Mouse (Mus musculus): ENCODE measurements around the gene Scly. TPM values are rescaled to one million over a fixed set of nuclear protein-coding genes. Genes with fewer than 3 reads are reported as not detected.

The Scly gene
- polyA plus RNA-seq, 1 experiment from 2014 or later: 15.3 TPM

DNA sequence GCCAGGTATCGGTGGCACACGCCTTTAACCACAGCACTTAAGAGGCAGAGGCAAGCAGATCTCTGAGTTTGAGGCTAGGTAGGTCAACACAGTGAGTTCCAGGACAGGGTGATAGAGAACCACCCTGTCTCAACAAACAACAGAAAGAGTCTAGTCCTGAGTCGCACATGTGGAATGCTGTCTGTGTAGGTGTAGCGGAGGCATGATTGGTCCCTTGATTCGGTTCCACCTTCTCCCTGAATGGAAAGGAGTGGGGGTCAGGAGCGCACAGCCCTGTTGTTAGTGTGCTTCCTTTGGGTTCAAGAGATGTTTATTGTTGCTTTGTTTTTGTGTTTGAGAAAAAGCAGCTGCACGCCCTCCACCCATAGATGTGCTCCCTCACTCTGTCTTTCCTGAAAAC, 35.6 kb upstream of the Scly start:
- H3K9me3 ChIP-seq (ENCODE audit: control insufficient read depth, low read length): no peaks in the 10 kb centered on the region
- no peaks in the 10 kb centered on the region for H3K27me3 ChIP-seq (ENCODE audit: control insufficient read depth, insufficient read depth, low read length)
- 91% methylated on average over 7 of the region's 7 CpGs for WGBS
- H3K9ac ChIP-seq (ENCODE audit: low read depth, low read length): no peak overlapping the region
- H3K4me2 ChIP-seq (replicated peaks; ENCODE audit: low read depth, low read length): no peak overlapping the region
- H3K27ac ChIP-seq (ENCODE audit: low read depth, low read length): no peak overlapping the region
- no peak overlapping the region for H3K4me3 ChIP-seq (ENCODE audit: low read length)
- H3K36me3 ChIP-seq (ENCODE audit: control insufficient read depth, insufficient read depth, low read length): peaks cover 19% of the 10 kb centered on the region
- no peaks in the 10 kb centered on the region for H3K4me1 ChIP-seq (ENCODE audit: control insufficient read depth, insufficient read depth, low read length)
- ATAC-seq (ENCODE audit: low FRiP score, low TSS enrichment): no peak

DNA sequence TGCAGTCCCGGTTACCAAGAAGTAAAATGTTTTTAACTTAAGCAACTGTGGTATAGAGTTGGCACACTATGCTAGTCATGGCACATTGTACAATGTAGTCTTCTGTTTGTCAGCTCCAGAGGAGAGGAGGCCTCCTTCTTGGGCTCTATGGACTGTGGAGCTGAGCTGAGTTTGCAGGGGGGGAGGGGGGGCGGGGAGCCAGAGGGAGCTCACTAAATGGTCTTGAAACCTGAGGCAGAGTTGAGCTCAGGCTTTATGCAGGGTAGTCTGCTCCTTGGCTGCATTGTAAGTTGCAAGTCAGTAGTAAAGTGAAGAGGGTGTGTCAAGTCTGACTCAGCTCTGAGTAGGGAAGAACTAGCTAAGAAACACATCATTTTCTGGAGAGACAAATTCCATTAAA, 25.9 kb upstream of the Scly start:
- ATAC-seq (ENCODE audit: low FRiP score, low TSS enrichment): no peak
- H3K9ac ChIP-seq (ENCODE audit: low read depth, low read length): no peak overlapping the region
- 86% methylated on average over 2 of the region's 2 CpGs for WGBS

GRCm38 (mm10) chr1:91276581-91276980, 21.6 kb upstream of the Scly start:
- Histone ChIP-seq H3K4me2 (replicated peaks; ENCODE audit: low read depth, low read length) (no peak overlapping the region), H3K4me3 (ENCODE audit: low read length) (no peak overlapping the region), H3K4me1 (ENCODE audit: control insufficient read depth, insufficient read depth, low read length) (no peaks in the 10 kb centered on the region), H3K27me3 (ENCODE audit: control insufficient read depth, insufficient read depth, low read length) (no peaks in the 10 kb centered on the region), H3K27ac (ENCODE audit: low read depth, low read length) (no peak overlapping the region), H3K9ac (ENCODE audit: low read depth, low read length) (no peak overlapping the region), H3K36me3 (ENCODE audit: control insufficient read depth, insufficient read depth, low read length) (peaks cover 44% of the 10 kb centered on the region), H3K9me3 (ENCODE audit: control insufficient read depth, low read length) (no peaks in the 10 kb centered on the region)
- 89% methylated on average over 4 of the region's 4 CpGs for WGBS
- ATAC-seq (ENCODE audit: low FRiP score, low TSS enrichment): no peak

More for the DNA sequence above, 25.9 kb upstream of the Scly start:
- Histone ChIP-seq H3K36me3 (ENCODE audit: control insufficient read depth, insufficient read depth, low read length) (peaks cover 21% of the 10 kb centered on the region), H3K9me3 (ENCODE audit: control insufficient read depth, low read length) (no peaks in the 10 kb centered on the region), H3K4me3 (ENCODE audit: low read length) (no peak overlapping the region), H3K4me1 (ENCODE audit: control insufficient read depth, insufficient read depth, low read length) (no peaks in the 10 kb centered on the region), H3K27me3 (ENCODE audit: control insufficient read depth, insufficient read depth, low read length) (no peaks in the 10 kb centered on the region), H3K4me2 (replicated peaks; ENCODE audit: low read depth, low read length) (no peak overlapping the region), H3K27ac (ENCODE audit: low read depth, low read length) (no peak overlapping the region)

DNA sequence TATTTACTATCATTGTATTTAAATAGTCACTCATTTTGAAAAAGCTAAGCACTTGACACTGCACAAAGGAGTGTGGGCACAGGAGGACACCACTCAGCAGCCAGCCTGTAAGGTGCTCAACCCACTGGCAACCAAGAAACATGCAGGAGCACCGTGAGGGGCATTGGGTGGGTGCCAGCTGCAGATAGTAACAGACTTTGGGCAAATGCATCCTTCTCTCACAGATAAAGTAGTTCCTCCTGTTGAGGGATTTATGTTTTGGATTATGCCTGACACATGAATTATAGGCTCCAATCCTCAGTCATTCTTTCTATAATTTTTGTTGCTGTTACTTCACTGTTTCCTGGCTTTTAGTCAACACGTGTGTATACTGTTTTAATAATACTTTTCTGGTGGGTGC, 20.7 kb upstream of the Scly start:
- no peaks in the 10 kb centered on the region for H3K9me3 ChIP-seq (ENCODE audit: control insufficient read depth, low read length)
- 92% methylated on average over 2 of the region's 2 CpGs for whole genome bisulfite sequencing
- no peak overlapping the region for H3K4me3 ChIP-seq (ENCODE audit: low read length)
- H3K27ac ChIP-seq (ENCODE audit: low read depth, low read length): no peak overlapping the region
- H3K36me3 ChIP-seq (ENCODE audit: control insufficient read depth, insufficient read depth, low read length): peaks cover 45% of the 10 kb centered on the region
- no peaks in the 10 kb centered on the region for H3K27me3 ChIP-seq (ENCODE audit: control insufficient read depth, insufficient read depth, low read length)
- no peak for ATAC-seq (ENCODE audit: low FRiP score, low TSS enrichment)
- no peaks in the 10 kb centered on the region for H3K4me1 ChIP-seq (ENCODE audit: control insufficient read depth, insufficient read depth, low read length)
- H3K4me2 ChIP-seq (replicated peaks; ENCODE audit: low read depth, low read length): no peak overlapping the region
- no peak overlapping the region for H3K9ac ChIP-seq (ENCODE audit: low read depth, low read length)

GRCm38 (mm10) chr1:91278410-91279119, 19.6 kb upstream of the Scly start:
- H3K9ac ChIP-seq (ENCODE audit: low read depth, low read length): no peak overlapping the region
- no peaks in the 10 kb centered on the region for H3K4me1 ChIP-seq (ENCODE audit: control insufficient read depth, insufficient read depth, low read length)
- H3K9me3 ChIP-seq (ENCODE audit: control insufficient read depth, low read length): no peaks in the 10 kb centered on the region
- H3K36me3 ChIP-seq (ENCODE audit: control insufficient read depth, insufficient read depth, low read length): peaks cover 49% of the 10 kb centered on the region
- H3K4me3 ChIP-seq (ENCODE audit: low read length): no peak overlapping the region
- no peaks in the 10 kb centered on the region for H3K27me3 ChIP-seq (ENCODE audit: control insufficient read depth, insufficient read depth, low read length)
- H3K4me2 ChIP-seq (replicated peaks; ENCODE audit: low read depth, low read length): no peak overlapping the region
- no peak overlapping the region for H3K27ac ChIP-seq (ENCODE audit: low read depth, low read length)
- WGBS: 96% methylated on average over 3 of the region's 3 CpGs
- ATAC-seq (ENCODE audit: low FRiP score, low TSS enrichment): no peak

- H3K27me3 ChIP-seq (ENCODE audit: control insufficient read depth, insufficient read depth, low read length): no peaks in the 10 kb centered on the region
- WGBS: 90% methylated on average over 1 of the region's 1 CpGs
- ATAC-seq (ENCODE audit: low FRiP score, low TSS enrichment): no peak
- no peak overlapping the region for H3K4me3 ChIP-seq (ENCODE audit: low read length)
- no peak overlapping the region for H3K9ac ChIP-seq (ENCODE audit: low read depth, low read length)
- H3K36me3 ChIP-seq (ENCODE audit: control insufficient read depth, insufficient read depth, low read length): peaks cover 52% of the 10 kb centered on the region
- no peaks in the 10 kb centered on the region for H3K4me1 ChIP-seq (ENCODE audit: control insufficient read depth, insufficient read depth, low read length)
- H3K9me3 ChIP-seq (ENCODE audit: control insufficient read depth, low read length): no peaks in the 10 kb centered on the region
- H3K27ac ChIP-seq (ENCODE audit: low read depth, low read length): no peak overlapping the region
- H3K4me2 ChIP-seq (replicated peaks; ENCODE audit: low read depth, low read length): no peak overlapping the region
Measured at GRCm38 (mm10) chr1:91279126-91279525, 19.0 kb upstream of the Scly start.

GRCm38 (mm10) chr1:91282582-91282981, 15.6 kb upstream of the Scly start:
- ATAC-seq (ENCODE audit: low FRiP score, low TSS enrichment): no peak

GRCm38 (mm10) chr1:91289375-91289774, 8.8 kb upstream of the Scly start:
- Histone ChIP-seq H3K4me2 (replicated peaks; ENCODE audit: low read depth, low read length) (no peak overlapping the region), H3K36me3 (ENCODE audit: control insufficient read depth, insufficient read depth, low read length) (peaks cover 29% of the 10 kb centered on the region), H3K27ac (ENCODE audit: low read depth, low read length) (no peak overlapping the region), H3K27me3 (ENCODE audit: control insufficient read depth, insufficient read depth, low read length) (no peaks in the 10 kb centered on the region), H3K4me1 (ENCODE audit: control insufficient read depth, insufficient read depth, low read length) (no peaks in the 10 kb centered on the region), H3K4me3 (ENCODE audit: low read length) (no peak overlapping the region), H3K9me3 (ENCODE audit: control insufficient read depth, low read length) (no peaks in the 10 kb centered on the region), H3K9ac (ENCODE audit: low read depth, low read length) (no peak overlapping the region)
- no peak for ATAC-seq (ENCODE audit: low FRiP score, low TSS enrichment)
- WGBS: 100% methylated on average over 1 of the region's 1 CpGs

More at GRCm38 (mm10) chr1:91282582-91282981, 15.6 kb upstream of the Scly start:
- H3K4me1 ChIP-seq (ENCODE audit: control insufficient read depth, insufficient read depth, low read length): no peaks in the 10 kb centered on the region
- no peaks in the 10 kb centered on the region for H3K9me3 ChIP-seq (ENCODE audit: control insufficient read depth, low read length)
- WGBS: 90% methylated on average over 1 of the region's 1 CpGs
- no peak overlapping the region for H3K27ac ChIP-seq (ENCODE audit: low read depth, low read length)
- H3K4me3 ChIP-seq (ENCODE audit: low read length): no peak overlapping the region
- H3K27me3 ChIP-seq (ENCODE audit: control insufficient read depth, insufficient read depth, low read length): no peaks in the 10 kb centered on the region
- no peak overlapping the region for H3K9ac ChIP-seq (ENCODE audit: low read depth, low read length)
- peaks cover 50% of the 10 kb centered on the region for H3K36me3 ChIP-seq (ENCODE audit: control insufficient read depth, insufficient read depth, low read length)
- H3K4me2 ChIP-seq (replicated peaks; ENCODE audit: low read depth, low read length): no peak overlapping the region

- no peaks in the 10 kb centered on the region for H3K27me3 ChIP-seq (ENCODE audit: control insufficient read depth, insufficient read depth, low read length)
- H3K9me3 ChIP-seq (ENCODE audit: control insufficient read depth, low read length): no peaks in the 10 kb centered on the region
- H3K36me3 ChIP-seq (ENCODE audit: control insufficient read depth, insufficient read depth, low read length): peaks cover 15% of the 10 kb centered on the region
- no peak overlapping the region for H3K4me2 ChIP-seq (replicated peaks; ENCODE audit: low read depth, low read length)
- 92% methylated on average over 11 of the region's 11 CpGs for WGBS
- H3K4me1 ChIP-seq (ENCODE audit: control insufficient read depth, insufficient read depth, low read length): no peaks in the 10 kb centered on the region
- H3K4me3 ChIP-seq (ENCODE audit: low read length): no peak overlapping the region
- no peak overlapping the region for H3K9ac ChIP-seq (ENCODE audit: low read depth, low read length)
- no peak overlapping the region for H3K27ac ChIP-seq (ENCODE audit: low read depth, low read length)
- ATAC-seq (ENCODE audit: low FRiP score, low TSS enrichment): no peak
Measured at GRCm38 (mm10) chr1:91292101-91292825, 5.9 kb upstream of the Scly start.

All from kidney, embryonic 14.5 days (tissue).